Mouse (Mus musculus) bone marrow macrophage, adult 2 months (primary cell): ENCODE data around the gene Hist4h4. TPM values are rescaled to one million over a fixed set of nuclear protein-coding genes. Genes with fewer than 3 reads are reported as not detected.

Source experiments
- H3K27ac ChIP-seq: 2 replicates; pipeline ENCODE4 v1.5.1; 2012; ENCODE audit warnings: low read depth, low read length; ENCODE audit not compliant: insufficient read depth
- H3K4me1 ChIP-seq: 2 replicates; pipeline ENCODE4 v1.6.1; 2012; ENCODE audit warnings: low read length; ENCODE audit not compliant: control insufficient read depth, insufficient read depth
- H3K4me3 ChIP-seq: 2 replicates; pipeline ENCODE4 v1.5.1; 2012; ENCODE audit warnings: mild to moderate bottlenecking, low read length, moderate library complexity; ENCODE audit not compliant: insufficient read depth
- CTCF ChIP-seq: IDR thresholded peaks from 2 replicates; pipeline ENCODE4 v1.5.1; 2012; ENCODE audit warnings: low read depth, mild to moderate bottlenecking, low read length, moderate library complexity
- POLR2A ChIP-seq: IDR thresholded peaks from 2 replicates; pipeline ENCODE4 v1.6.1; 2012; ENCODE audit warnings: mild to moderate bottlenecking, low read depth, low read length, borderline replicate concordance
- polyA plus RNA-seq: library from polyadenylated mRNA; stranded (reverse); fragments of >200 nt; gene quantifications from 2 replicates; pipeline ENCODE4 v1.2.4, GENCODE M21; 2012; ENCODE audit not compliant: missing spikeins, insufficient read depth, insufficient read length

The Hist4h4 gene
- polyA plus RNA-seq, 1 experiment, result 0.51 TPM

- peaks cover 8% of the 10 kb centered on the region for H3K4me1 ChIP-seq
- TF ChIP-seq POLR2A (no peak), CTCF (no peak)
- H3K4me3 ChIP-seq, result no peak overlapping the region
- no peak overlapping the region for H3K27ac ChIP-seq
These were observed 13.3 kb upstream of the Hist4h4 start for GRCm38 (mm10) chr6:136817549-136817948.

GRCm38 (mm10) chr6:136816826-136817225 lies 12.6 kb upstream of the Hist4h4 start:
- Histone ChIP-seq H3K4me1 (peaks cover 8% of the 10 kb centered on the region), H3K4me3 (no peak overlapping the region), H3K27ac (no peak overlapping the region)
- TF ChIP-seq CTCF (no peak), POLR2A (no peak)

- Histone ChIP-seq H3K4me1 (peaks cover 12% of the 10 kb centered on the region), H3K27ac (no peak overlapping the region), H3K4me3 (no peak overlapping the region)
- no peak for TF ChIP-seq CTCF
- TF ChIP-seq POLR2A, result no peak
These were observed 11.2 kb upstream of the Hist4h4 start for GRCm38 (mm10) chr6:136815381-136815780.

- TF ChIP-seq POLR2A (no peak), CTCF (no peak)
- Histone ChIP-seq H3K4me3 (no peak overlapping the region), H3K27ac (no peak overlapping the region), H3K4me1 (peaks cover 18% of the 10 kb centered on the region)
These were observed 8.9 kb upstream of the Hist4h4 start for GRCm38 (mm10) chr6:136813117-136813516.

- H3K4me1 ChIP-seq, result peaks cover 25% of the 10 kb centered on the region
- no peak overlapping the region for H3K4me3 ChIP-seq
- no peak for TF ChIP-seq CTCF
- no peak for TF ChIP-seq POLR2A
- H3K27ac ChIP-seq, result no peak overlapping the region
These were observed 7.0 kb upstream of the Hist4h4 start for GRCm38 (mm10) chr6:136811196-136811595.

- Histone ChIP-seq H3K27ac (peak overlapping the region; percentile 85), H3K4me3 (peak overlapping the region; percentile 94), H3K4me1 (peaks cover 21% of the 10 kb centered on the region)
- TF ChIP-seq CTCF (no peak), POLR2A (no peak)
These were observed 5.5 kb upstream of the Hist4h4 start for GRCm38 (mm10) chr6:136809673-136810072.

GRCm38 (mm10) chr6:136809077-136809476 lies 4.9 kb upstream of the Hist4h4 start:
- Histone ChIP-seq H3K4me3 (peak overlapping the region; percentile 94), H3K27ac (peak overlapping the region; percentile 93), H3K4me1 (peaks cover 21% of the 10 kb centered on the region)
- TF ChIP-seq CTCF (no peak), POLR2A (no peak)

- Histone ChIP-seq H3K27ac (peak overlapping the region; percentile 93), H3K4me3 (peak overlapping the region; percentile 94), H3K4me1 (peaks cover 21% of the 10 kb centered on the region)
- TF ChIP-seq CTCF, result no peak
- TF ChIP-seq POLR2A, result no peak
These were observed 4.4 kb upstream of the Hist4h4 start for GRCm38 (mm10) chr6:136808631-136809046.

GRCm38 (mm10) chr6:136808014-136808417 lies 3.8 kb upstream of the Hist4h4 start, which contains the start of gene H2afj:
TSS of gene H2afj (plus strand) at chr6:136808244.
- peak within 1 kb of the TSS; percentile 93 for H3K27ac ChIP-seq
- H3K4me1 ChIP-seq, result peaks cover 24% of the 10 kb centered on the region
- peak within 1 kb of the TSS; percentile 94 for H3K4me3 ChIP-seq
- TF ChIP-seq POLR2A, result no peak
- no peak for TF ChIP-seq CTCF

- Histone ChIP-seq H3K27ac (peak overlapping the region; percentile 53), H3K4me1 (peaks cover 27% of the 10 kb centered on the region), H3K4me3 (peak overlapping the region; percentile 53)
- no peak for TF ChIP-seq CTCF
These were observed 3.3 kb upstream of the Hist4h4 start for GRCm38 (mm10) chr6:136807395-136808013.
